Mouse (Mus musculus): ENCODE data around the gene Ccr8.

GRCm38 (mm10) chr9:120091696-120092238 is at the start of gene Ccr8:
- no peak for TF ChIP-seq GATA1 (IDR thresholded peaks at IDR 0.05; ENCODE audit: borderline replicate concordance, low read length)
- TF ChIP-seq FLI1 (IDR thresholded peaks at IDR 0.05; ENCODE audit: low read length): no peak

Data from megakaryocyte, embryonic 14.5 days (primary cell).